ENCODE assay signal across 8 mouse cellular contexts in the genomic region with DNA sequence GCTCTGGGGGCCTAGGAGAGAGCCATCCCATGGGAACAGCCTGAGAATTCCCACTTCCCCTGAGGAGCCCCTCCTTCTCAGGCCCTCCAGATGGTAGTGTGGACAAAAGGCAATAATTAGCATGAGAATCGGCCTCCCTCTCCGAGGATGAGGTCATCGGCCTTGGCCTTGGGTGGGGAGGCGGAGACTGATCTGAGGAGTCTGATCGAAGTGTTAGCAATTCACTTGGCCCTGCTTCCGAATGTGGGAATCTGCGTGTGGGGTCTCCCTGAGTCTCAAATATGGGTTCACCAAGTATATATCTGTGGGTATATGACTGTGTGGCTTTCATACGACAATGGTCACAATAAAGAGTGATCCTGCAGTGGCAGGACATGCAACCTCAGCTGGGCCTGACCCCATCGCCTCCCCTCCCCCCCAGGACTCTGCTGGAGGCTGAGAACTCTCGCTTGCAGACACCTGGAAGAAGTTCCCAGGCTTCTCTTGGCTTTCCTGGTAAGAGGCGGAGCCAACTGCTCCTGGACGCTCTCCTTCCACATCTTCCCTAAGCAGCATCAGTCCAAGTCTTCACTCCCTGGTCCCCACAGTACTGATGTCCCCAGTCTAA. TPM values are rescaled to one million over a fixed set of nuclear protein-coding genes. Genes with fewer than 3 reads are reported as not detected.
DNase-seq lines count a peak whose midpoint lies in the region; ATAC-seq and TF ChIP-seq lines count a peak whose summit lies in the region.
"Had no signal": no experiment of that assay in that cellular context is flagged by ENCODE, and none has a peak within 500 bp of the region (broad histone marks: within the 10 kb centered on the region; RNA-seq: fewer than 3 reads in every experiment).

No protein-coding gene starts in this region.

- peak overlapping the region; percentile 77; the same call in 1 of the 2 replicates for H3K4me3 ChIP-seq in embryonic fibroblast, embryonic 13.5 days (ENCODE audit: insufficient read depth, low read length)
- H3K4me3 ChIP-seq in hindbrain, embryonic 14.5 days (replicated peaks; ENCODE audit: low read length): peak overlapping the region; percentile 3; the same call in 1 of the 2 replicates
- H3K4me3 ChIP-seq: megakaryocyte, embryonic 14.5 days had no signal

- H3K4me1 ChIP-seq in embryonic fibroblast, embryonic 13.5 days (ENCODE audit: control insufficient read depth, insufficient read depth, low read length): peaks cover 13% of the 10 kb centered on the region
- peaks cover 27% of the 10 kb centered on the region; the same call in 1 of the 2 replicates for H3K4me1 ChIP-seq in hindbrain, embryonic 14.5 days (replicated peaks; ENCODE audit: control insufficient read depth, insufficient read depth, low read length)

- H3K9me3 ChIP-seq in hindbrain, embryonic 14.5 days (ENCODE audit: control insufficient read depth, low read length): no peaks in the 10 kb centered on the region
- H3K9me3 ChIP-seq: megakaryocyte, embryonic 14.5 days had no signal

- DNase-seq in adrenal gland, postnatal 10 days: peak; percentile 49
- DNase-seq in hindbrain, embryonic 14.5 days (ENCODE audit: low spot score): peak; percentile 61
- peak; percentile 83 for DNase-seq in neural tube, embryonic 10.5 days (ENCODE audit: extremely low spot score, low spot score)
- no peak for DNase-seq in layer of hippocampus, adult 9-10 months (ENCODE audit: low spot score)
- DNase-seq in cerebellum, postnatal 25 days: no peak
- no peak for DNase-seq in urinary bladder, postnatal 10 days (ENCODE audit: low spot score)

- H3K27ac ChIP-seq in embryonic fibroblast, embryonic 13.5 days (ENCODE audit: insufficient read depth, low read length): no peak overlapping the region
- H3K27ac ChIP-seq in hindbrain, embryonic 14.5 days: peak overlapping the region; percentile 78

- H3K27me3 ChIP-seq in hindbrain, embryonic 14.5 days (ENCODE audit: control insufficient read depth, insufficient read depth, low read length): no peaks in the 10 kb centered on the region

- TF ChIP-seq POLR2A in embryonic fibroblast, embryonic 13.5 days (IDR thresholded peaks at IDR 0.05; ENCODE audit: low read depth, low read length): no peak

- no peak for TF ChIP-seq CTCF in embryonic fibroblast, embryonic 13.5 days (IDR thresholded peaks at IDR 0.05; ENCODE audit: borderline replicate concordance, insufficient read depth, low read length)

- H3K4me2 ChIP-seq in hindbrain, embryonic 14.5 days (replicated peaks): peak overlapping the region; percentile 78

- ATAC-seq in hindbrain, embryonic 14.5 days (ENCODE audit: low FRiP score): peak; percentile 49

- peaks cover 6% of the 10 kb centered on the region; the same call in 1 of the 2 replicates for H3K36me3 ChIP-seq in hindbrain, embryonic 14.5 days (replicated peaks; ENCODE audit: control insufficient read depth, insufficient read depth)

- peak overlapping the region; percentile 2; the same call in 1 of the 2 replicates for H3K9ac ChIP-seq in hindbrain, embryonic 14.5 days

- WGBS in hindbrain, embryonic 14.5 days: 15% methylated on average over 12 of the region's 12 CpGs

RNA-seq across cellular contexts. Expression of a gene that starts 3.6 kb away (rescaled TPM):
- total RNA-seq in adrenal gland, postnatal 10 days (2021): 10 to 100 TPM; 17.7 to 23.3 TPM
- polyA plus RNA-seq in embryonic fibroblast, embryonic 13.5 days (2011; ENCODE audit: insufficient read length, low read depth, missing spikeins): 25.7 and 71.2 TPM in 2 replicates
- polyA plus RNA-seq in hindbrain, embryonic 14.5 days (2014; fragmentation: Nextera tagmentation; extraction: Ambion mirVana): 20.5 and 20.7 TPM in 2 replicates

RNA-seq across cellular contexts. Expression of a gene that starts 25.5 kb away (rescaled TPM):
- total RNA-seq in adrenal gland, postnatal 10 days (2021): 10 to 100 TPM; 18.7 to 20.0 TPM
- 0.61 TPM in 1 of 2 replicates, not detected in the other for polyA plus RNA-seq in embryonic fibroblast, embryonic 13.5 days (2011; ENCODE audit: insufficient read length, low read depth, missing spikeins)
- polyA plus RNA-seq in hindbrain, embryonic 14.5 days (2014; fragmentation: Nextera tagmentation; extraction: Ambion mirVana): 89.1 and 99.3 TPM in 2 replicates

RNA-seq across cellular contexts. Expression of a gene that starts 26.0 kb away (rescaled TPM):
- total RNA-seq in adrenal gland, postnatal 10 days (2021): under 1 TPM; 0.48 to 0.76 TPM
- 80.0 and 99.8 TPM in 2 replicates for polyA plus RNA-seq in embryonic fibroblast, embryonic 13.5 days (2011; ENCODE audit: insufficient read length, low read depth, missing spikeins)
- 48.7 and 56.4 TPM in 2 replicates for polyA plus RNA-seq in hindbrain, embryonic 14.5 days (2014; fragmentation: Nextera tagmentation; extraction: Ambion mirVana)

RNA-seq across cellular contexts. Expression of a gene that starts 44.0 kb away (rescaled TPM):
- 10 to 100 TPM; 12.4 to 16.3 TPM for total RNA-seq in adrenal gland, postnatal 10 days (2021)
- 11.4 and 12.0 TPM in 2 replicates for polyA plus RNA-seq in embryonic fibroblast, embryonic 13.5 days (2011; ENCODE audit: insufficient read length, low read depth, missing spikeins)
- polyA plus RNA-seq in hindbrain, embryonic 14.5 days (2014; fragmentation: Nextera tagmentation; extraction: Ambion mirVana): 15.8 and 18.1 TPM in 2 replicates

RNA-seq across cellular contexts. Expression of a gene that starts 44.4 kb away (rescaled TPM):
- total RNA-seq in adrenal gland, postnatal 10 days (2021): 10 to 100 TPM; 22.9 to 24.3 TPM
- polyA plus RNA-seq in embryonic fibroblast, embryonic 13.5 days (2011; ENCODE audit: insufficient read length, low read depth, missing spikeins): 41.6 and 54.7 TPM in 2 replicates
- polyA plus RNA-seq in hindbrain, embryonic 14.5 days (2014; fragmentation: Nextera tagmentation; extraction: Ambion mirVana): 17.0 and 18.5 TPM in 2 replicates

Comparison
In these comparisons a context has a peak if more than half of its experiments do, and no peak if none do; other contexts are left out.
1. DNase-seq: peak in adrenal gland, postnatal 10 days (single experiment), hindbrain, embryonic 14.5 days (single experiment) and neural tube, embryonic 10.5 days (single experiment); none in layer of hippocampus, adult 9-10 months (single experiment), cerebellum, postnatal 25 days (0 of 2) and urinary bladder, postnatal 10 days (single experiment).
2. RNA of a gene that starts 25.5 kb away (polyA plus RNA-seq): 89.1 to 99.3 TPM in hindbrain, embryonic 14.5 days; 0.61 TPM in embryonic fibroblast, embryonic 13.5 days; every median in the first group is over 10 times any median in the second.